Mouse (Mus musculus): Measurements from ENCODE around the gene Gm45337.

DNA sequence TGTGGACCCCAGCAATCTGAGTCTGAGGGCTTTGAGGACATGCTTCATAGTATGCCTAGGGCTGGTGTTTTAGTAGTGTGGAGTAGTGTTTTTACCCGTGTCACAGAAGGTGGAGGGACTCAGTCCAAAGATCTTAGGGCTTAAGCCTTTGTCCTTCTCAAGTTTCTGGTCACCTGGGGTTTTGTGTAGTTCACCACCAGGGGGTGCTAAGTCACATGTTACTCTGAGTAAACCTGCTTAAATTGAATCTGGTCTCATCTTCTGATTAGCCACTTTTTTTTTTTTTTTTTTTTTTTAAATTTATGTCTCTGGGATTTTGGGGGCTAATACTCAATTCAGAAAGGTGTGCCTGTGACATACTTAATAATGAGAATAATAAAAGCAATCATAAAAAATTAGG is 1.6 kb upstream of the Gm45337 start:
- TF ChIP-seq CTCF (IDR thresholded peaks at IDR 0.05) = peak; percentile 73
- no peak for TF ChIP-seq EP300 (IDR thresholded peaks at IDR 0.05)
